Mouse (Mus musculus): Measurements from ENCODE around the gene Pygo2. TPM values are rescaled to one million over a fixed set of nuclear protein-coding genes. Genes with fewer than 3 reads are reported as not detected.

Gene Pygo2
- polyA plus RNA-seq, 1 experiment = 18.1 TPM

DNA sequence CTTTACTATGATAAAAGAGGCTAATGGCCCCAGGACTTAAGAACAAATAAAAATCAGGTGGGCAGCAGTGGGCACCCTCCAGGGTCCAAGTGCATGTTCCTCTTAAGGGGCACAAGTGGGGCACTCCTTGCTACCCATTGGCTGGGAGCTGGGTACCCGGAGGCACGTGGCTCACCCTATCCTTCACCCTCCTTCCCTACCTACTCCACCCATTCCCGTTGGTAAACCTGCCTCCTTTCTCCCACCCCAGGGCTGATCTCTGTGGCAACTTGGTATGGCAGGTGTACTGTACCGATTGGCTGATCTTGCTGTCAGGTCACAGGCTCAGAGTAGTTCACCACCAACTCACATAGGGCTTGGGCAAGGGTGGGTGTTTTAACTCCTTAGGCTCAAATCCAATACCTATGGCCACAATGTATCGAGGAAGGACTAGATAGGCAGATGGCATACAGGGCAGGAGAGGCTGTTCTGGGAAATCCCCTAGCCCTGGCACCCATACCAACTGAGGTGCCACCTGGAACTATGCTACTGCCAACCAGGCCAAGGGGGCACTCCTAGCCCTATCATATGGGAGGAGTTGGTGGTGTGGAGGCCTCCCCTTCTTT, 46.3 kb upstream of the Pygo2 start:
- Histone ChIP-seq H3K36me3 (ENCODE audit: control insufficient read depth, insufficient read depth, low read length) (no peaks in the 10 kb centered on the region), H3K4me3 (ENCODE audit: control insufficient read depth, low read depth, low read length) (no peak overlapping the region), H3K27me3 (ENCODE audit: control insufficient read depth, insufficient read depth, low read length) (no peaks in the 10 kb centered on the region), H3K27ac (ENCODE audit: control insufficient read depth, insufficient read depth, low read depth, low read length) (no peak overlapping the region), H3K4me1 (ENCODE audit: control insufficient read depth, insufficient read depth, low read length) (no peaks in the 10 kb centered on the region; the same call in 1 of the 2 replicates)
- no peak for TF ChIP-seq CTCF (IDR thresholded peaks at IDR 0.05; ENCODE audit: control insufficient read depth, insufficient read depth, insufficient replicate concordance, low read depth, low read length)
- TF ChIP-seq POLR2A (IDR thresholded peaks at IDR 0.05; ENCODE audit: control insufficient read depth, low read depth, low read length) = no peak

DNA sequence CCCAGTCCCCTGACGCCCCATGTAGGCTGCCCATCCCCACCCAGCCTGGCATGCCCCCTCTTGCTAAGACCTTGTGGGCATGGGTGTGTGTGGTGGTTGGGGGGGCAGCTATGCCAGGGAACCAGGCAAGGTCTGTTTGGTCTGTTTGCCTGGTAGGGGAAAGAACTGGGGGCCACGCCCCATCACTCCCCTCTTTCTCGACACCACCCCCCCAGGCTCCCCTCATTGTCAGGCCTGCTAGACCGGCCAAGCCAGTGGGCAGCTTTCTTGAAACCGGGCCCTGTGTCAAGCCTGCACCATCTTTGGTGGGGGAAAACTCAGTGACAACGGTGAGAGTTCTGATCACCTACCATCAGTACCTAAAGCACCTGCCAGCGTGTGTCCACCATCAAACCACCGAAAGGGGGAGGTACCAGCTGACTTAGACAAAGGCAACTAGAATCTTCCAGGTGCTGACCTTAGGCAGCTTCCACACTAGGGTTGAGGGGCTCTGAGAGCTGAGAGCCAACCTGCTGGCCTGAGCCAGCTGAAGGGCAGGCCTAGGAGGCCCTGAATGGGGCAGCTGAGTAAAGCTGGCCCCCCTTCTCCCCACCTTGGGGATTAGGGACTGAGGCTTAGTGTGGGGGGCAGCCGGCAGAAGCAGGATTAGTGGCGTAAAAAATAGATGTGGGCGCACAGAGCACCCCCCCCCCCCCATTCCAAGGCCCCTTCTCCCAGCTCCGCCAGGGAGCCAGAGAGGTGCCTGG, 45.5 kb upstream of the Pygo2 start:
- Histone ChIP-seq H3K4me3 (ENCODE audit: control insufficient read depth, low read depth, low read length) (no peak overlapping the region), H3K4me1 (ENCODE audit: control insufficient read depth, insufficient read depth, low read length) (no peaks in the 10 kb centered on the region; the same call in 1 of the 2 replicates), H3K27ac (ENCODE audit: control insufficient read depth, insufficient read depth, low read depth, low read length) (no peak overlapping the region), H3K27me3 (ENCODE audit: control insufficient read depth, insufficient read depth, low read length) (no peaks in the 10 kb centered on the region), H3K36me3 (ENCODE audit: control insufficient read depth, insufficient read depth, low read length) (no peaks in the 10 kb centered on the region)
- TF ChIP-seq POLR2A (IDR thresholded peaks at IDR 0.05; ENCODE audit: control insufficient read depth, low read depth, low read length) = no peak
- no peak for TF ChIP-seq CTCF (IDR thresholded peaks at IDR 0.05; ENCODE audit: control insufficient read depth, insufficient read depth, insufficient replicate concordance, low read depth, low read length)

- Histone ChIP-seq H3K4me3 (ENCODE audit: control insufficient read depth, low read depth, low read length) (no peak overlapping the region), H3K4me1 (ENCODE audit: control insufficient read depth, insufficient read depth, low read length) (peaks cover 3% of the 10 kb centered on the region; the same call in 1 of the 2 replicates), H3K27me3 (ENCODE audit: control insufficient read depth, insufficient read depth, low read length) (no peaks in the 10 kb centered on the region), H3K27ac (ENCODE audit: control insufficient read depth, insufficient read depth, low read depth, low read length) (no peak overlapping the region), H3K36me3 (ENCODE audit: control insufficient read depth, insufficient read depth, low read length) (no peaks in the 10 kb centered on the region)
- TF ChIP-seq CTCF (IDR thresholded peaks at IDR 0.05; ENCODE audit: control insufficient read depth, insufficient read depth, insufficient replicate concordance, low read depth, low read length) (no peak), POLR2A (IDR thresholded peaks at IDR 0.05; ENCODE audit: control insufficient read depth, low read depth, low read length) (no peak)
Observed at GRCm38 (mm10) chr3:89385451-89385850, 44.6 kb upstream of the Pygo2 start.

DNA sequence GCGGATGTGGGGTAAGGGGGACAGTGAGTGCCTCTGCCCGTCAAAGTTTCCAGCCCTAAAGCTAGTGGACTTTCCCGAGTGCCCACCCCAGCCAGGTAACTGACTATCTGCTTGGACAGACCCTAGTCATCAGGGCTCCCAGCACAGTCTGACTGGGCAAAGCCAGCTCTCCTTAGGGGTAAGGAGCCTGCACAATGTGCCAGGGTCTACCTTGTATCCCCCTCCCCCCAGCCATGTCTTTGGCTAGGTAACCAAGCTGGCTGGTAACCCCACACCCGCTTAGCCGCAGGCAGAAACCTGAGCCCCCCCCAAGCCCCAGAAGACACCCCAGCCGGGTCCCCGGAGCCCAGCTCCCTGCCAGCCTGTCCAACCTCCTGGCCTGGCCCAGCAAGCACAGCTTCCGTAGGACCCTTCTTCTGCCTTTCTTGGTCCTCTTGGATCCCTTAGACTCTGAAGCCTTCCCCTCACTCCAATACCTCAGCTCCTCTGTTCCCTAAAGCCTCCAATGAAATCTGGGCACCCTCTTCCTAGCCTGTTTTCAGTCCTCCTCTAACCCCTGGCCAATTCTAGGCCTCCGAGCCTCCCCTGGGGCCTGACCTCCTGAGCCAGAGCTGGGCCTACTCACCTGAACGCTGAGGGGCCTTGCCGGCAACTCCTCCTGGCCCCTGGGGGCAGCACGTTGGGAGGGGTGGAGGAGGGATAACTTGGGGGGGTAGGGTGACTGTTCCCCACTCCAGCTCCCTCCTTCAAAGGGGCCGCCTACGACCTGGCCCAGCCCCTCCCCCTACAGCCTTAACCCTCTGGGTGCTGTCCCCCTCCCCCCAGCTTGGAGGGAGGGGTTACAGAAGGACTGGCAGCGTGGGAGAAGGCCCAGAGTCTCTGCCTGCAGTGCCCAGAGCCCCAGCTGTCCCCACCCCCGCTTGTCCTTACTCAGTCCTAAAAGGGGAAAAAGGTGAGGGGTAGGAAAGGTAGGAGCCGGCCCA, 43.3 kb upstream of the Pygo2 start:
- Histone ChIP-seq H3K36me3 (ENCODE audit: control insufficient read depth, insufficient read depth, low read length) (no peaks in the 10 kb centered on the region), H3K27ac (ENCODE audit: control insufficient read depth, insufficient read depth, low read depth, low read length) (no peak overlapping the region), H3K4me1 (ENCODE audit: control insufficient read depth, insufficient read depth, low read length) (peaks cover 9% of the 10 kb centered on the region), H3K27me3 (ENCODE audit: control insufficient read depth, insufficient read depth, low read length) (no peaks in the 10 kb centered on the region), H3K4me3 (ENCODE audit: control insufficient read depth, low read depth, low read length) (no peak overlapping the region)
- TF ChIP-seq POLR2A (IDR thresholded peaks at IDR 0.05; ENCODE audit: control insufficient read depth, low read depth, low read length) (no peak), CTCF (IDR thresholded peaks at IDR 0.05; ENCODE audit: control insufficient read depth, insufficient read depth, insufficient replicate concordance, low read depth, low read length) (no peak)

- peaks cover 9% of the 10 kb centered on the region for H3K4me1 ChIP-seq (ENCODE audit: control insufficient read depth, insufficient read depth, low read length)
- TF ChIP-seq POLR2A (IDR thresholded peaks at IDR 0.05; ENCODE audit: control insufficient read depth, low read depth, low read length) = no peak
- TF ChIP-seq CTCF (IDR thresholded peaks at IDR 0.05; ENCODE audit: control insufficient read depth, insufficient read depth, insufficient replicate concordance, low read depth, low read length) = no peak
- H3K27ac ChIP-seq (ENCODE audit: control insufficient read depth, insufficient read depth, low read depth, low read length) = no peak overlapping the region
- no peaks in the 10 kb centered on the region for H3K27me3 ChIP-seq (ENCODE audit: control insufficient read depth, insufficient read depth, low read length)
- H3K4me3 ChIP-seq (ENCODE audit: control insufficient read depth, low read depth, low read length) = no peak overlapping the region
- no peaks in the 10 kb centered on the region for H3K36me3 ChIP-seq (ENCODE audit: control insufficient read depth, insufficient read depth, low read length)
Observed at GRCm38 (mm10) chr3:89387632-89388031, 42.4 kb upstream of the Pygo2 start.

GRCm38 (mm10) chr3:89388134-89388881, 41.7 kb upstream of the Pygo2 start:
- H3K36me3 ChIP-seq (ENCODE audit: control insufficient read depth, insufficient read depth, low read length) = no peaks in the 10 kb centered on the region
- peaks cover 11% of the 10 kb centered on the region for H3K4me1 ChIP-seq (ENCODE audit: control insufficient read depth, insufficient read depth, low read length)
- H3K4me3 ChIP-seq (ENCODE audit: control insufficient read depth, low read depth, low read length) = no peak overlapping the region
- TF ChIP-seq CTCF (IDR thresholded peaks at IDR 0.05; ENCODE audit: control insufficient read depth, insufficient read depth, insufficient replicate concordance, low read depth, low read length) (no peak), POLR2A (IDR thresholded peaks at IDR 0.05; ENCODE audit: control insufficient read depth, low read depth, low read length) (no peak)
- H3K27ac ChIP-seq (ENCODE audit: control insufficient read depth, insufficient read depth, low read depth, low read length) = no peak overlapping the region
- no peaks in the 10 kb centered on the region for H3K27me3 ChIP-seq (ENCODE audit: control insufficient read depth, insufficient read depth, low read length)

Measured in testis, adult 2 months (tissue).